Mouse (Mus musculus) megakaryocyte, embryonic 14.5 days (primary cell): ENCODE results near the gene Ggcx.

ENCODE experiments used
- FLI1 ChIP-seq: IDR thresholded peaks from 2 replicates; pipeline ENCODE4 v1.6.1; 2012; ENCODE audit warnings: low read length, inconsistent platforms, mixed read lengths
- GATA1 ChIP-seq: IDR thresholded peaks from 3 replicates; pipeline ENCODE4 v1.6.1; 2012; ENCODE audit warnings: mixed read lengths, low read length, inconsistent platforms, borderline replicate concordance

DNA sequence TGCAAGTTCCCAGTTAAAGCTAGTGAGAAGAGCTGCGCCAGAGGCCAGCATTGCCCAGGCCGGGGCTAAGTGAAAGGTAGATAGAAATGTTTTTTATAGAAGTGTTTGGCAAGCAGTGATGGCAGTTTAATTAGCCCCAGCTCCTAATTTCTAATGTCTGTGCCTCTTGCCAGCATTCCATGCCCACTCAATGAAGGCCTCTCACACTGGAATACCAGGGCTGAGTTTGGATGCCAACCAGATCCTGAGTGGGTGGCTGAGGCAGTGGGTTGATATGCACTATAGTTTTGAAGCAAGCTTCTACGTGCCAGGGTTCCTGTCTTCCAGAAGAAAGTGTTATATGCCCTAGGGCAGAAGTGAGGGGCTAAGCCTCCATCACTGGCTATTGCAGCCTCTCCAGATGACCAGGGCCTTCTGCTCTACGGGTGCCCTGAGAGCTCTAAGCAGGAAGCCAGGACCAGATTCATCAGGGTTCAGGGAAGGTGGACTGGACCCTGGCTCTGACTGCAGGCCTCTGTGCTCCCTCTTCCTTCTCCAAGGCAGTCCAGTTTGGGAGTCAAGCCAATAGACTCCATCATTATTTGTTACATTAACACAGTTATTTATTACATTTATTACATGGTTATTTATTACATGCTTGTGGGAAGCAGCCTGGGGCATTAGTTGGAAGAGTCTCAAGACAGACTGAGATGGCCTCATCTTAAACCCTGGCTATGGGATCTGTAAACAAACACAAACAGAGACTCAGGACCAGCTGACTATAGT is 61.3 kb downstream of the Ggcx start:
- TF ChIP-seq GATA1, result no peak
- no peak for TF ChIP-seq FLI1
